Mouse (Mus musculus) lung, embryonic 16.5 days (tissue): ENCODE measurements around the gene Foxn3. TPM values are rescaled to one million over a fixed set of nuclear protein-coding genes. Genes with fewer than 3 reads are reported as not detected.
A peak's percentile ranks its signal among the peaks of the same experiment; 100 is the strongest.

Experiments used
- ATAC-seq: fragments of 200-750 bp; cut with Nextera tagmentation; 2 replicates; pipeline ENCODE4 v1.8.0; 2017; ENCODE audit warnings: low read depth, mild to moderate bottlenecking, moderate library complexity
- H3K27ac ChIP-seq: fragments of 300-500 bp; sonication (generic); 2 replicates; pipeline ENCODE4 v1.5.1; 2014; ENCODE audit warnings: mild to moderate bottlenecking, control low read depth, low read length
- H3K27me3 ChIP-seq: fragments of 300-500 bp; sonication (generic); 2 replicates; pipeline ENCODE4 v1.6.1; 2014; ENCODE audit warnings: low read depth, low read length, mixed read lengths; ENCODE audit not compliant: control insufficient read depth, insufficient read depth
- H3K36me3 ChIP-seq: fragments of 300-500 bp; sonication (generic); 2 replicates; pipeline ENCODE4 v1.6.1; 2014; ENCODE audit warnings: low read length; ENCODE audit not compliant: control insufficient read depth, insufficient read depth
- H3K4me1 ChIP-seq: fragments of 300-500 bp; sonication (generic); replicated peaks from 2 replicates; pipeline ENCODE4 v1.6.1; 2014; ENCODE audit warnings: low read length, mixed read lengths; ENCODE audit not compliant: control insufficient read depth, insufficient read depth
- H3K4me2 ChIP-seq: fragments of 300-500 bp; sonication (generic); 2 replicates; pipeline ENCODE4 v1.6.1; 2014; ENCODE audit warnings: low read depth, low read length, control low read depth
- H3K4me3 ChIP-seq: fragments of 300-500 bp; sonication (generic); 2 replicates; pipeline ENCODE4 v1.5.1; 2014; ENCODE audit warnings: mild to moderate bottlenecking, low read length, control low read depth
- H3K9ac ChIP-seq: fragments of 300-500 bp; sonication (generic); 2 replicates; pipeline ENCODE4 v1.6.1; 2014; ENCODE audit warnings: low read length, control low read depth
- H3K9me3 ChIP-seq: fragments of 300-500 bp; sonication (generic); 2 replicates; pipeline ENCODE4 v1.6.1; 2016; ENCODE audit warnings: low read length; ENCODE audit not compliant: control insufficient read depth
- WGBS: fragments of 180-500 bp; shearing (Covaris S2); extraction: QIAGEN DNeasy Blood & Tissue Kit; methylation state at CpG from one replicate; pipeline ENCODE4 v1.1.7; 2014; 5-methylcytosine and 5-hydroxymethylcytosine counted together
- polyA plus RNA-seq: library from polyadenylated mRNA; unstranded; fragments of >200 nt; fragmentation: Nextera tagmentation; extraction: Ambion mirVana; gene quantifications from 2 replicates; pipeline ENCODE4 v1.2.1, GENCODE M21; 2015

Gene Foxn3
- polyA plus RNA-seq, 1 experiment from 2014 or later = 60.8 TPM

DNA sequence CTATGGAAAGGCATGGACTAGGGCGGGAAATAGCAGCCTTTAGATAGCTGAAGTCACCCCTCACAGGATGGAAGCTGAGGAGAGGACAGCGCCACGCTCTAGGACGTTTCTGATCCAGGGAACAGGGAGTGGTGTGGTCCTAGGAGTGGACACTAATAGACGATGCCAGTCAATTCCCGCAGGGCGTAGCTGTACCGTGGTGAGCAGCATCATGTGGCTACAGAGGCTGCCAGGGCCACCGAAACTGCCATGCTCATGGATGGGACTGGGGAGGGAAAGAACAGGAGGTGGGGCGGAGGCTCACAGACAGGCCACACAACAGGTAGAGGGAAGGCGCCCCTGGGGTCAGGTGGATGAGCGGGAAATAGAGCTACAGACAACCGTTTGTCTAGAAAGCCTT lies 282.6 kb downstream of the Foxn3 start:
- peaks cover 12% of the 10 kb centered on the region for H3K4me1 ChIP-seq
- 85% methylated on average over 13 of the region's 13 CpGs for WGBS
- no peak overlapping the region for H3K27ac ChIP-seq
- H3K4me2 ChIP-seq = no peak overlapping the region
- H3K9ac ChIP-seq = no peak overlapping the region
- H3K4me3 ChIP-seq = no peak overlapping the region
- H3K9me3 ChIP-seq = no peaks in the 10 kb centered on the region
- H3K27me3 ChIP-seq = no peaks in the 10 kb centered on the region
- ATAC-seq = no peak
- H3K36me3 ChIP-seq = no peaks in the 10 kb centered on the region

DNA sequence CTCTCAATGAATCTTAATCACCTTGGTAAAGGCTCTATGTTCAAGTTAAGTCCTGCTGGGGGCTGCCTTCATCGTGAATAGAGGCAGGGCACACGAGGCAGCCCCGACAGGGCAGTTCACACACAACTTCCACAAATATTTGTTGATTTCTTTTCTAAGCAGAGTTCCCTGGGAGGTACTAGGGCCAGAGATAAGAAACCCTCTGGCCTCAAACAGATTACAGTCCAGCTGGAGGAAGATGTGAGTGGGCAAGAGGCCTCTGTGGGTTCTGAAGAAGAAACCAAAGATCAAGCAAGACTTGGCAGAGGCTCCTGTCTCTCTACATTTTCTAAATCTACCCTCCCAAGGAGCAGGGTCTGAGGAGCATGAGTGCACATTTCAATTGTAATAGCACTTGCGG lies 283.1 kb downstream of the Foxn3 start:
- no peak overlapping the region for H3K4me2 ChIP-seq
- H3K36me3 ChIP-seq = no peaks in the 10 kb centered on the region
- no peak overlapping the region for H3K4me3 ChIP-seq
- no peaks in the 10 kb centered on the region for H3K27me3 ChIP-seq
- 50% methylated on average over 4 of the region's 4 CpGs for WGBS
- H3K27ac ChIP-seq = no peak overlapping the region
- H3K9ac ChIP-seq = no peak overlapping the region
- no peak for ATAC-seq
- no peaks in the 10 kb centered on the region for H3K9me3 ChIP-seq
- peaks cover 10% of the 10 kb centered on the region for H3K4me1 ChIP-seq

DNA sequence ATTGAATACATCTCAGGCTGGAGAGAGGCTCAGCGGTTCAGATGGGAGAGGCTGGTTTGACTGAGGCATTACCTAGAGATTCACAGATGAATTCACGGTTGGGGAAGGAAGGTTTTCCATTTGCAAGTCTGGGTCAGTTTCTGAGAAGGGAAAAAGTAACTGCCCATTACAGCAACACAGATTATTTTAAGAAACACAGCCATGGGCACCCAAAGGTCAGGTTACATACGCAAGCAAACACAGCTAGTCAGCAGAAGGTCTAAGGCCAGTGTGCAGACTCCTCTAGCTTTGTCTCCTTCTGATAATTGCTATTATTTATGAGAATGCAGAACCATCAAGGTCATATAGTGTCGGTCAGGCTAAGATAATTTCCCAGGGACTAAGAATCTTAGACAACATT lies 284.0 kb downstream of the Foxn3 start:
- ATAC-seq = no peak
- no peaks in the 10 kb centered on the region for H3K9me3 ChIP-seq
- WGBS = 80% methylated on average over 4 of the region's 4 CpGs

DNA sequence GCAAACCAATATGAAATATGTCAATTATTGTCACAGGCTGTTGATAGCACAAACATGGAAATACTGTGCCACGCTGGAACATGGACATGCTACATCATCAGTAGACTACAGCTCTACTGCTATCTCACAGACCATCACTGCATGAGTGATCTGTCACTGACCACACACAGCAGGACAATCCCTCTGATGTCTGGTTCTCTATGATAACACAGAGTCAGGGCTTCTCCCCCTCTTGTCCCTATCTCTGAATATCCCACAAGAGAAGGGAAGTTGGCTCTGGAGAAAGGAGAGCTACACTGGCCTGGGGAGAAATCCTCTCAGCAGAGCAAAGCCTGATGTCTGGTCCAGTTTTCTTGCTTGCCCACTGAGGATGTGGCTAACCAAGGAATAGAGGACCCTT lies 288.8 kb downstream of the Foxn3 start:
- no peaks in the 10 kb centered on the region for H3K27me3 ChIP-seq
- H3K9me3 ChIP-seq = no peaks in the 10 kb centered on the region
- WGBS = 82% methylated on average over 1 of the region's 1 CpGs
- H3K27ac ChIP-seq = no peak overlapping the region
- ATAC-seq = no peak
- no peak overlapping the region for H3K4me2 ChIP-seq
- no peak overlapping the region for H3K9ac ChIP-seq
- H3K4me3 ChIP-seq = no peak overlapping the region
- no peaks in the 10 kb centered on the region for H3K36me3 ChIP-seq
- H3K4me1 ChIP-seq = peaks cover 6% of the 10 kb centered on the region

More for the DNA sequence above, 284.0 kb downstream of the Foxn3 start:
- Histone ChIP-seq H3K27me3 (no peaks in the 10 kb centered on the region), H3K9ac (no peak overlapping the region), H3K27ac (no peak overlapping the region), H3K4me2 (no peak overlapping the region), H3K4me3 (no peak overlapping the region), H3K36me3 (no peaks in the 10 kb centered on the region), H3K4me1 (peaks cover 3% of the 10 kb centered on the region; the same call in 1 of the 2 replicates)

DNA sequence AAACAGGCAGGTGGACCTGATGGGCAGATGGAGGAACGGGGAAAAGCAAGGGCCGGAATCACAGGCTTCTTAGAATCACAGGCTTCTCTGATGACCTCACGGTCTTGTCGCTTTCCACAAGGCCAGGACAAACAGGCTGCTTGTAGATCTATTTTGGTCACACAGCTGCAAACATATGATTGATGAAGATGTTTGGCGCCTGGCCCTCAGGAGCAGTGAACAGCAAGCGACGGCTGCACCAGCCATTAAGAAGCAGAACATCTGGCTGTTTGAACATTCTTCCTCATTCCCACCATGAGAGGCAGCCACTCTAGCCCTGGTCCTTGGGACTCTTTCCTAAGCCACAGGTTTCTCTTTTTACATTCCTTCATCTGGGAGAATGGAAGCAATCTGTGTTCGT lies 294.0 kb downstream of the Foxn3 start:
- ATAC-seq = peak; percentile 37
- Histone ChIP-seq H3K36me3 (no peaks in the 10 kb centered on the region), H3K4me2 (no peak overlapping the region), H3K27me3 (no peaks in the 10 kb centered on the region), H3K9ac (no peak overlapping the region), H3K27ac (no peak overlapping the region), H3K9me3 (peaks cover 2% of the 10 kb centered on the region; the same call in 1 of the 2 replicates), H3K4me3 (no peak overlapping the region), H3K4me1 (peaks cover 25% of the 10 kb centered on the region)
- 40% methylated on average over 8 of the region's 8 CpGs for WGBS

DNA sequence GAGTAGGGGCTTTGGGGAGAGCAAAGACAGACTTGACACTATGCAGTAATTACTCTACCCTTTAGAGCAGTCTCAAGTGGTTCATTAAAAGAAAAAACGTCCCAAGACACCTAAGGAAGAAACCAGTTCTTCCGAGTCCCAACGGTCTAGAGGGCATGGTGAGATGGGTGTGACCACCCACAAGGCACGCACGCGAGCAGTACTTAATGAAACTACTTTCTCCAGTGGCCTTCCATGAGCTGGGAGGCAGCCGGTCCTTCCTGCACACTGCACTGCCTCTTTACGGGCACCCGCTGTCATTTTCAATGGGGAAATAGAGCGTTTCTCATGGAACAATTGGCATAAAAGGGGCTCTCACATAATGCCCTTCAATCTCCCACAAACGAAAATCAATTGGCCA lies 294.4 kb downstream of the Foxn3 start:
- Histone ChIP-seq H3K36me3 (no peaks in the 10 kb centered on the region), H3K9ac (no peak overlapping the region), H3K4me1 (peaks cover 30% of the 10 kb centered on the region), H3K27ac (no peak overlapping the region), H3K9me3 (peaks cover 2% of the 10 kb centered on the region; the same call in 1 of the 2 replicates), H3K4me2 (no peak overlapping the region), H3K4me3 (no peak overlapping the region), H3K27me3 (no peaks in the 10 kb centered on the region)
- 79% methylated on average over 11 of the region's 11 CpGs for WGBS
- no peak for ATAC-seq

DNA sequence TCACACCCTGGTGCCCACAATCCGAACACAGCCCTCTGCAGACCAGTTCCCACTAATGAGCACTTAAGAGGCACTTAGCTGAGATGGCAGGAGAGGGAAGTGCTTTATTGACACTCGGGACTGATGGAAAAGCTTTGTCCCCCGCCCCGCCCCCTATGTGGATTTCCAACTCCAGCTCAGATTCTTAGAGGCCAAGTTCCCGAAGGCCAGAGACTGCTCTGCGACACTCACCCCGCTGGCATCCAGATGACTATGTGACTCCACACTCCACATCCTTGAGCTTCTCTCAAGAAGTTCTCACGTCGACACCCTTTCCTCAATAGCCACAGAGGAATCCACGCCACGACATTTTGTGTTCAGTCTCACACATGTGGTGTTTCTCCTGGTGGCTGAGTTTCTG lies 295.6 kb downstream of the Foxn3 start:
- WGBS = 51% methylated on average over 11 of the region's 11 CpGs

DNA sequence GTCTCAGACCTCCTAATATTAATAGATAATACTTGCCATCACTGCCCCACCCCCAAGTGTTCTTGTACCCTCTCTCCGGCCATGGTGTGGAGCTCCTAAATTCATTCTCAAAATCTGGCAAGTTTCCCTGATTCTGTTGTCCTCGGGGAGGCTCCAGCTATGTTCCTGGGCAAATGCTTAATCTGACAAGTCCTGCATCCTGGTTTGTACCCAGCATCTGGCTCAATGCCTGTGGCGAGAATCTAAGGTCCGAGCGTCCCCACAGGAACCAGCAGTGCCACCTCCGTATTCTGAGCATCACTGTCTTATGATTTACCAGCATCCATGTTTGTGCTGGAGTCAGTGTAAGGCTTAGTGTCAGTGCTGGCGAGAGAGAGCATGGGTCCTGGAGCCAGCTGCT lies 296.9 kb downstream of the Foxn3 start:
- H3K4me1 ChIP-seq = peaks cover 39% of the 10 kb centered on the region
- H3K9me3 ChIP-seq = peaks cover 2% of the 10 kb centered on the region; the same call in 1 of the 2 replicates
- H3K4me3 ChIP-seq = no peak overlapping the region
- no peak for ATAC-seq
- H3K27me3 ChIP-seq = no peaks in the 10 kb centered on the region
- H3K9ac ChIP-seq = no peak overlapping the region
- WGBS = 68% methylated on average over 7 of the region's 7 CpGs
- no peak overlapping the region for H3K27ac ChIP-seq
- no peaks in the 10 kb centered on the region for H3K36me3 ChIP-seq
- no peak overlapping the region for H3K4me2 ChIP-seq

More for the DNA sequence above, 295.6 kb downstream of the Foxn3 start:
- H3K4me2 ChIP-seq = no peak overlapping the region
- ATAC-seq = peak; percentile 62
- peaks cover 36% of the 10 kb centered on the region for H3K4me1 ChIP-seq
- no peaks in the 10 kb centered on the region for H3K36me3 ChIP-seq
- H3K4me3 ChIP-seq = no peak overlapping the region
- no peaks in the 10 kb centered on the region for H3K27me3 ChIP-seq
- H3K27ac ChIP-seq = peak overlapping the region; percentile 54; the same call in 1 of the 2 replicates
- H3K9me3 ChIP-seq = peaks cover 2% of the 10 kb centered on the region; the same call in 1 of the 2 replicates
- no peak overlapping the region; the same call in 1 of the 2 replicates for H3K9ac ChIP-seq

DNA sequence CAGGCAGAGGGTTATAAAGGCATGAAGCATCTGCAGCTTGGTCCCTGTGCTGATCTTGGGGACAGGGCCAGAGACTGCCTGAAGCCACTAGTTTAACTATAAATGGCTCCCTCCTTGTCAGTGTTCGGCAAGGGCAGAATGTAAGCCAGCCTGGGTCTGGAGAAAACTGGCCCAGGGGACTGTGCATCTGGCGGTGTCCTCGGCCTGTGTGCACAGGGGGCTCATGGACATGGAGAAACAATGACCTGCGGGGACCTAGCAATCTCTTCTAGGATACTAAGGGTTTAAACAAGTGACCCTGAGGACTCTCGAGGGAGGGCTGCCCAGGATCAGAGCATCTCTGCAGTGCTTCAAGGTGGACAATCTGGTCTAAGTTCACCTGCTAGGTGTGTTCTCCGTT lies 297.6 kb downstream of the Foxn3 start:
- no peaks in the 10 kb centered on the region for H3K36me3 ChIP-seq
- no peak overlapping the region for H3K27ac ChIP-seq
- ATAC-seq = no peak
- no peaks in the 10 kb centered on the region for H3K27me3 ChIP-seq
- WGBS = 80% methylated on average over 6 of the region's 6 CpGs
- H3K4me2 ChIP-seq = no peak overlapping the region
- no peak overlapping the region for H3K9ac ChIP-seq
- H3K9me3 ChIP-seq = peaks cover 2% of the 10 kb centered on the region; the same call in 1 of the 2 replicates
- no peak overlapping the region for H3K4me3 ChIP-seq
- peaks cover 43% of the 10 kb centered on the region for H3K4me1 ChIP-seq

DNA sequence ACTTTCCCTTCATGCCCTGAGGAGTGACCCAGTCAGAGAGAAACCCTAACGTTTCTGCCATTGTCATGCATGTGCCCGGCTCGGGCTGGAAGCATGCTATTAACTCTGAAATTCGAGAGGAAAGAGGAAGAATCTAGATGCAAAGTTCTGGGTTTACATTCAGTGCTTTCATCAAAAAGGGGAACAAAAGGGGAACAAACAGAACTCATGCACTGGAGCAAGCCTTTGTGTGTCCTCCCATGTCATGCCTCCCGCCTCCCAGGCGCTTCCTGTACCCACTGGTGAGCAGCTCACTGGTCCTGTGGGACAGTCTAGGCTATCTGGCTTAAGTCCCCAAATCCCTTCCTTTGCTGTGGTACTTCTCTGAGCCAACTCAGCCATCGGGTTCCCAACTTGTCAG lies 299.0 kb downstream of the Foxn3 start:
- Histone ChIP-seq H3K4me3 (no peak overlapping the region), H3K36me3 (no peaks in the 10 kb centered on the region), H3K4me1 (peaks cover 44% of the 10 kb centered on the region), H3K9ac (no peak overlapping the region), H3K27ac (peak overlapping the region; percentile 24; the same call in 1 of the 2 replicates), H3K4me2 (no peak overlapping the region), H3K9me3 (peaks cover 2% of the 10 kb centered on the region; the same call in 1 of the 2 replicates), H3K27me3 (no peaks in the 10 kb centered on the region)
- WGBS = 74% methylated on average over 7 of the region's 7 CpGs
- ATAC-seq = no peak
